Mouse (Mus musculus) lung, adult 18-20 months (tissue): ENCODE measurements around the gene Myo1g.
"Not testable (repeated sequence)": the region's sequence is repeated elsewhere in the genome, so short reads cannot be mapped to it uniquely, and the experiment has no call there.

Experiments used
- DNase-seq, 2 experiments: peaks; one replicate each; pipeline ENCODE4 v3.0.0; 2022; ENCODE audit warnings: mixed read lengths in 2 of 2

The Myo1g gene

GRCm38 (mm10) chr11:6528186-6529006 is 7.6 kb upstream of the Myo1g start:
- peak; percentile 94 to 95 for DNase-seq

- no peak for DNase-seq
Measured at GRCm38 (mm10) chr11:6527256-6528185, 6.8 kb upstream of the Myo1g start.

DNA sequence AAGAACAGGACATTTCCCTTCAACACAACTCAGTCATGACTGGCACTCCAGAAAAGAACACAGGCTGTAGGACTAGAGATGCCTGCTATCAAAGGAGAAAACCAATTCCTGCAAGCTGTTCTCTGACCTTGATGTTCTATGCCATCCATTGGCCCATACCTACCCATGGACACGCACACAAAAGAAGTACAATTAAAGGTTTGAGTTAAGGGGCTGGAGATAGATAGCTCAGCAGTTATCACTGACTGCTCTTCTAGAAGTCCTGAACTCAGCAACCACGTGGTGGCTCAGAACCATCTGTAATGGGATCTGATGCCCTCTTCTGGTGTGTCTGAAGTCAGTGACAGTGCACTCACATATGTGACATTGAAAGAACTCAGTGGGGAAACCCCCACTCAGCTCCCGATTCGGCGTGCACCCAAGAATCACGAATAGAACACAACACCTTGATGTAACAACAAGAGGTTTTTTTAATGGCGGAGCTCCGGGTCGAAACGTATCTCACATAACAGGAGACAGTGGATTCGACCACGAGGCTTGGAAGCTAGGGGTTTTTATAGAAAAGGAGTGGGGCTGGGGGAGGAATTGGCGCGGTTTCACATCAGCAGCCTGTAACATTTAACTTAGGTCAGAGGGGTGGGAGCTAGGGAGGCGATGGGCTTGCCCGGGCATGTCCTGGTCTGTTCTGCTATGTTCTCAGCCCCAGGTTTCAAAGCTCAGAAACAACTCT is 5.9 kb upstream of the Myo1g start:
- not testable (repeated sequence) for DNase-seq

GRCm38 (mm10) chr11:6525241-6525640 is 4.5 kb upstream of the Myo1g start:
- no peak for DNase-seq

DNA sequence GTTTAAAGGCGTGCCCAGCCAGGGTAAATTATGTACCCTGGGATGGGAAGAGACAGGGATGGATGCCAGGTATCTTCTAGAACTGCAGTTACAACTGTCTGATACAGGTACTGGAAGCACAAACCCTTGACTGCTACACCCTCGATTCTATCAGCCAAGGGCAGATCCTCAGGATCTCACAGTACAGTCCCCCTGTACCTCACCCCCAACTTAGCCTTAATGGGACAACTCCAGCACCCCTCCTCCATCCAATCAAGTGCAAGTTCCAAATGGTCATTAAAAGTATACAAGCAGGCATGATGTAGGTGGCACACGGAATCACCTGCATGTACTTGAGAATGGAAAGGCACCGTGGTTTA is 4.1 kb upstream of the Myo1g start:
- DNase-seq = no peak

DNA sequence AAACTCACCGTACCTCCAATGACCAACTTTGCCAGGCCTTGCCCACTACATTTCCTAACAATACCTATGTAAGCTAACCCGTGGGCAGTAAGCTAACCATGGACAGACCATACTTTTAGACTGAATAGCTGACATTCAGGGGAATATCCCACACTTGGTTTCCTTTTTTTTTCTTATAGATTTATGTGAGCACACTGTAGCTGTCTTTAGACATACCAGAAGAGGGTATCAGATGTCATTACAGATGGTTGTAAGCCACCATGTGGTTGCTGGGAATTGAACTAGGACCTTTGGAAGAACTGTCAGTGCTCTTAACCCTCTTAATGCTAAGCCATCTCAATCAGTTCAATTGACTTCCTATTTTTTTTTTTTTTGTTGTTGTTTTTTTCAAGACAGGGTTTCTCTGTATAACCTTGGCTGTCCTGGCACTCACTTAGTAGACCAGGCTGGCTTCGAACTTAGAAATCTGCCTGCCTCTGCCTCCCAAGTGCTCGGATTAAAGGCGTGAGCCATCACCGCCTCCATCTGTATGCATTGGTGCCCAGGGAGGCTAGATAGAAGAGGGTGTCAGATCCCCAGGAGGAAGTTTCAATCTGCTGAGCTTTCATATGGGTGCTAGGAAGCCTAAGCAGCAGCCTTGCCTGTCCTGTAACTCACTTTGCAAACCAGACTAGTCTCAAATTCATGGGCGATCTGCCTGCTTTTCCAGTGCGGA is 3.6 kb upstream of the Myo1g start:
- DNase-seq = no peak

DNA sequence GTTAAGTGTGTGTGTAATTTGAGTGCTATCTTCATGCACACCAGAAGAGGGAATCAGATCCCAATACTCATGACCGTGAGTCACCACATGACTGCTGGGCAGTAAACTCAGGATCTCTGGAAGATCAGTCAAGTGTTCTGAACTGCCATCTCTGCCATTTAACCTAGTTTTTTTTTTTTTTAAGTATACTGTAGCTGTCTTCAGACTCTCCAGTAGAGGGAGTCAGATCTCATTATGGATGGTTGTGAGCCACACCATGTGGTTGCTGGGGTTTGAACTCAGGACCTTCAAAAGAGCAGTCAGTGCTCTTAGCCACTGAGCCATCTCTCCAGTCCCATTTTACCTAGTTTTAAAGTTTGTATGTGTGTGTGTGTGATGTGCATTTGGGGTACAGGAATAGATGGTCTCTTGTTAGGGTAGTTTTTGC is 2.9 kb upstream of the Myo1g start:
- DNase-seq = no peak

GRCm38 (mm10) chr11:6522782-6523525 is 2.2 kb upstream of the Myo1g start:
- DNase-seq = no peak

DNA sequence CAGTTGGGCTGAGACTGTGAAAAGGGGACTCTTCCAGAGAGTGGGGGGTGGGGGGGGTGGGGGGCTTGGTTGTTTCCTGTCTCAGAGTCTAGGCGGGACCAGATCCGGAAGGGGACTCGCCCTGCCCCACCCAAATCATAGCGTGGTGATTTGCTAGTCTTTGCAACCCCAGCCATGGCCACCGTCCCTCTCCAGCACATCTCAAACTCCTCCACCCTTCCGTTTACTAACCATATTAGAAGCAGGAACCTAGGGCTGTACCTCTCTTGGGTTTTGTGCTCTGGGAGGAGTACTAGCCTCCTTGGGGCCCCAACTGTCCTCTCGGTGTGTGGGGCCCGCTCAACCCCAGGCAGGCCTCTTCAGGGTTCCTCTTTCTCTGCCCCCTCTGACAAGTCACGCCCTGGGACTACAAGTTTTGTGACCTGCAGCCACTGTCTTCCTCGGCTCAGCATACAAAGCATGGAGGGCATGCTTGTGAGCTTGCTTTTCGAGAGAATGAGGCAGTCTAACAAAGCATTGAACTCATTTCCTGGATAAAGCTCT is 1.2 kb downstream of the Myo1g start:
- no peak for DNase-seq

- no peak for DNase-seq
Measured at GRCm38 (mm10) chr11:6514837-6515236, 5.9 kb downstream of the Myo1g start.

DNA sequence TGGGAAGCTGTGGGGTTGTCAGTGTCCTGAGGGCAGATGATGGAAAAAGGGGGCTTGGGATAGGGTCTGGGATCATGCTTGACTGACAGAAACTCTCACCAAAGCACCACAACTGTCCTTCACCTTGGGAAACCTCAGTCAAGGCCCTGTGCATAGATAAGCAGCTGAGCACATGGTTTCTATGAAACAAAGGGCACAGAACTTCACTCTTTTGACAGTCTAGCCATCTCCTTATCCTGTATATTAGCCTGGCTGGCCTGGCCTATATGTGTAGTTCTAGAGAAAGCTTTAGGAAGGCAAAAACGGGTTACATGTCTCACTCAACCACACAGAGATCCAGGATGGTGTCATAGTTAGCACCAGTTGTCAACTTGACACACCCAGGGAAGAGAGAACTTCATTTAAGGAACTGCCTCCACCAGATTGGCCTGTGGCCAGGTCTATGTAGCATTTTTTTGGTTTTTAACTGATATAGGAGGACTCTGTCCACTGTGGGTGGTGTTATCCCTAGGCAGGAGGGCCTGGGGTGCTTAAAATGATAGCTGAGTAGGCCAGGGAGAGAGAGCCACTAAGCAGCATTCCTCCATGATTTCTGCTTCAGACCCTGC is 12.4 kb downstream of the Myo1g start:
- DNase-seq = no peak

- no peak for DNase-seq
Measured at GRCm38 (mm10) chr11:6506516-6506915, 14.2 kb downstream of the Myo1g start.

DNA sequence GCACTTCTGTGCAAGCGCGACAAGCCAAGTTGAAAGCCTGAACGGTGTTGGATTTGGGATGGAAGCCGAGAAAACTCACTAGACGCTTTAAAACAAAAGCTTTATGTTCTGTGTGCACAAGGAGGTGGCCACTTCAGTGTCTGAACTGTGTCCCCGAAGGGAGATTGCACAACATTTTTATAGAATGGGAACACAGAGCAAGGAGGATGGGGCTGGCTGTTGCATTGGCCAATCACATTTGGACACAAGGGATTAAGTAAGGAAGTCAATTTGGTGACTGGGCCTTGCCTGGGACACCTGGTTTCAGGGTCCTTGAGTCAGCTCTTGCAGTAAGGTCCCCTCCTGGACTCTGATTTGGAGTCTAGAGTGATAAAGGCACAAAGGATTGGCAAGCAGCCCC is 16.1 kb downstream of the Myo1g start:
- DNase-seq = peak; percentile 47 to 73

DNA sequence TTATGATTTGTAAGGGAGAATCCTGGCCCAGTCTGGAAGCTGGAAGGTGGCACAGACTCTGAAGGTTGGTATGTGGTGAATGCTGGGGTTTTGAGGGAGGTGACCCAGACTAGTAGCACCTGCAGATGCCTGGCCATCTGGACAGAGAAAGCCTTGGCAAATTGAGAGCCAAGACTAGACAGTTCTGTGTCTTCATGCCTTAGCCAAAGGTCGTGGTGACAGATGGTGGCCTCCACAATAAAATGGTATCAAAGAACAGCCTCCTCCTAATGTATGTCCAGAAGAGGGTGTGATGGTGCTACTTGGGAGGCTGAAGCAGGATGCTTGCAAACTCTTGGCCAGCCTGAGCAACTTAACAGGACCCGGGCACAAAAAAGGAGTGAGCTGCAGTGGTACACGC is 16.5 kb downstream of the Myo1g start:
- no peak for DNase-seq

DNA sequence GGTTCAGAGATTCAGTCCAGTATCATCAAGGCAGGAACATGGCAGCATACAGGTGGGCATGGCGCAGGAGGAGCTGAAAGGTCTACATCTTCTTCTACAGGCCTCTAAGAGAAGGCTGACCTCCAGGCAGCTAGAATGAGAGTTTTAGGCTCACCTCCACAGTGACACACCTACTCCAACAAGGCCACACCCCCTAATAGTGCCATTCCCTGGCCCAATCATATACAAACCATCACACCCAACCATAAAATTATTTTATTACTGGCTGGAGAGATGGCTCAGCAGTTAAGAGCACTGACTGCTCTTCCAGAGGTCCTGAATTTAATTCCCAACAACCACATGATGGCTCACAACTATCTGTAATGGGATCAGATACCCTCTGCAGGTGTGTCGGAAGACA is 18.3 kb downstream of the Myo1g start:
- DNase-seq = no peak

GRCm38 (mm10) chr11:6497311-6497948 is 23.3 kb downstream of the Myo1g start:
- no peak for DNase-seq

GRCm38 (mm10) chr11:6489691-6490503 is 30.9 kb downstream of the Myo1g start:
- DNase-seq = peak; percentile 49 to 60

GRCm38 (mm10) chr11:6489257-6489656 is 31.5 kb downstream of the Myo1g start:
- no peak for DNase-seq

DNA sequence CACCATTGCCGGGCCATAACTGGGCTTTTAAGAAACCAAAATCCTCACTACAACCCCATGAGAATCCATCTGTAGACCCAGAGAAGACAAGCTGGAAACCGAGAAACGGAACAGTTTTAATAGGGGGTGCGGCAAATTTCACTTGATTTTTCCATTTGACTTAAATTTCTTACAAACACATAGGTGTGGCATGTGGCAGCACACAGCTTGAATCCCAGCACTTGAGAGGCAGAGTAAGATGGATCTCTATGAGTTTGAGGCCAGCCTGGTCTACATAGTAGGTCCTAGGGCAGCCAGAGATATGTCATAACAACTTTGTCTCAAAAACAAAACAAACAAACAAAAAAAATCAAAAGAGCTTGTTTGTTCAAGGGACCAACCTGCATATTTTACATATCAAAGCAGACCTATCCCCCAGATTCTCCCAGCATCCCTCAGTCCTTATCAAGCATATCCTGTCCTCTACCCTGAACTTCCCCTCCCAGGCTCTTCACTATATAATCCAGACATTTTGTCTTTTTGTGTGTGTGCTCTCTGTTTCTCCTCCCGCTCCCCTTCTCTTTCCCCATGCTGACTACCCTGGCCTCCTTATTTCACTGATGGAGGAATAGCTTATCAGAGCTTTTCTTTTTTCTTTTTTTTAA is 32.6 kb downstream of the Myo1g start:
- DNase-seq = no peak
